Mouse (Mus musculus) midbrain, embryonic 12.5 days (tissue): Measurements from ENCODE around the gene I830077J02Rik. TPM values are rescaled to one million over a fixed set of nuclear protein-coding genes. Genes with fewer than 3 reads are reported as not detected.

Experiments used
- ATAC-seq: fragments of 200-750 bp; cut with Nextera tagmentation; 2 replicates; pipeline ENCODE4 v1.8.0; 2017; ENCODE audit warnings: low read depth, moderate TSS enrichment, moderate library complexity; ENCODE audit not compliant: low FRiP score
- H3K27ac ChIP-seq: fragments of 300-500 bp; sonication (generic); replicated peaks from 2 replicates; pipeline ENCODE4 v1.5.1; 2016; ENCODE audit warnings: mild to moderate bottlenecking
- H3K27me3 ChIP-seq: fragments of 300-500 bp; sonication (generic); 2 replicates; pipeline ENCODE4 v1.6.1; 2016; ENCODE audit warnings: mild to moderate bottlenecking
- H3K36me3 ChIP-seq: fragments of 300-500 bp; sonication (generic); 2 replicates; pipeline ENCODE4 v1.6.1; 2016
- H3K4me1 ChIP-seq: fragments of 300-500 bp; sonication (generic); 2 replicates; pipeline ENCODE4 v1.6.1; 2016
- H3K4me2 ChIP-seq: fragments of 300-500 bp; sonication (generic); replicated peaks from 2 replicates; pipeline ENCODE4 v1.6.1; 2016; ENCODE audit warnings: mild to moderate bottlenecking, moderate library complexity
- H3K4me3 ChIP-seq: fragments of 300-500 bp; sonication (generic); 2 replicates; pipeline ENCODE4 v1.5.1; 2016; ENCODE audit warnings: mild to moderate bottlenecking
- H3K9ac ChIP-seq: fragments of 300-500 bp; sonication (generic); replicated peaks from 2 replicates; pipeline ENCODE4 v1.6.1; 2016; ENCODE audit warnings: mild to moderate bottlenecking, moderate library complexity
- H3K9me3 ChIP-seq: fragments of 300-500 bp; sonication (generic); 2 replicates; pipeline ENCODE4 v1.6.1; 2016; ENCODE audit warnings: mild to moderate bottlenecking
- whole genome bisulfite sequencing: fragments of 180-500 bp; shearing (Covaris S2); methylation state at CpG from one replicate; pipeline ENCODE4 v1.1.7; 2016; 5-methylcytosine and 5-hydroxymethylcytosine counted together
- polyA plus RNA-seq: library from polyadenylated mRNA; unstranded; fragments of >200 nt; fragmentation: Nextera tagmentation; extraction: Ambion mirVana; gene quantifications from 2 replicates; pipeline ENCODE4 v1.2.1, GENCODE M21; 2016

The I830077J02Rik gene
- polyA plus RNA-seq, 1 experiment from 2014 or later = 0.41 TPM

DNA sequence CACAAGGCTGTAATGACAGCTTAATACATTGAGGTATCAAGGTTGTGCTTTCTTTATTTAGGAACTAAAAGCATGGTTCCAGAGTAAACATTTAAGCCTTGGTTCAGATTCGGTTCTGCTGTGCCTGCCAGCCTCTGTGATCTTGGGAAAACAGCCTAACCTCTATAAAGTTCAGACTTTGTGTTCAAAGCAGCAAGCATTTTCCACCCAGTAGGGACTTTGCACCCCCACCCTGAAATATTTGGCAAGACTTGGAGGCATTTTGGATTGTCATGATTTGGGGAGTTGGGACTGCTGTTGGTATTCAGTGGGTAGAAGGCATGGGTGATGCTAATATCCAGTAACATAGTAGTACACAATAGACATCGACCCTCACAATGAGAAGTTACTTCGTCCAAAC is 43.5 kb downstream of the I830077J02Rik start:
- Histone ChIP-seq H3K9ac (no peak overlapping the region), H3K9me3 (no peaks in the 10 kb centered on the region), H3K27me3 (no peaks in the 10 kb centered on the region), H3K4me3 (no peak overlapping the region), H3K4me2 (no peak overlapping the region), H3K36me3 (no peaks in the 10 kb centered on the region), H3K4me1 (no peaks in the 10 kb centered on the region), H3K27ac (no peak overlapping the region)
- ATAC-seq = no peak
- 78% methylated on average over 3 of the region's 3 CpGs for WGBS

- ATAC-seq = no peak
- Histone ChIP-seq H3K9me3 (no peaks in the 10 kb centered on the region), H3K27ac (no peak overlapping the region), H3K4me3 (no peak overlapping the region), H3K4me1 (no peaks in the 10 kb centered on the region), H3K36me3 (no peaks in the 10 kb centered on the region), H3K4me2 (no peak overlapping the region), H3K9ac (no peak overlapping the region), H3K27me3 (no peaks in the 10 kb centered on the region)
- 94% methylated on average over 2 of the region's 2 CpGs for WGBS
Observed at GRCm38 (mm10) chr3:105883111-105883510, 49.4 kb downstream of the I830077J02Rik start.

GRCm38 (mm10) chr3:105882105-105882504 is 50.4 kb downstream of the I830077J02Rik start:
- no peak for ATAC-seq
- Histone ChIP-seq H3K9me3 (no peaks in the 10 kb centered on the region), H3K27ac (no peak overlapping the region), H3K9ac (no peak overlapping the region), H3K4me1 (no peaks in the 10 kb centered on the region), H3K27me3 (no peaks in the 10 kb centered on the region), H3K36me3 (no peaks in the 10 kb centered on the region), H3K4me3 (no peak overlapping the region), H3K4me2 (no peak overlapping the region)
- 92% methylated on average over 7 of the region's 7 CpGs for WGBS

- H3K4me3 ChIP-seq = no peak overlapping the region
- WGBS = 84% methylated on average over 3 of the region's 3 CpGs
- H3K36me3 ChIP-seq = no peaks in the 10 kb centered on the region
- no peak overlapping the region for H3K9ac ChIP-seq
- ATAC-seq = no peak
- no peaks in the 10 kb centered on the region for H3K27me3 ChIP-seq
- H3K9me3 ChIP-seq = no peaks in the 10 kb centered on the region
- H3K27ac ChIP-seq = no peak overlapping the region
- no peak overlapping the region for H3K4me2 ChIP-seq
- H3K4me1 ChIP-seq = no peaks in the 10 kb centered on the region
Observed at GRCm38 (mm10) chr3:105880419-105880818, 52.0 kb downstream of the I830077J02Rik start.

GRCm38 (mm10) chr3:105878751-105879150 is 53.7 kb downstream of the I830077J02Rik start:
- no peak overlapping the region for H3K9ac ChIP-seq
- no peak for ATAC-seq
- 85% methylated on average over 8 of the region's 8 CpGs for WGBS
- no peak overlapping the region for H3K4me2 ChIP-seq
- H3K36me3 ChIP-seq = no peaks in the 10 kb centered on the region
- no peak overlapping the region for H3K4me3 ChIP-seq
- no peaks in the 10 kb centered on the region for H3K4me1 ChIP-seq
- no peaks in the 10 kb centered on the region for H3K9me3 ChIP-seq
- H3K27ac ChIP-seq = no peak overlapping the region
- no peaks in the 10 kb centered on the region for H3K27me3 ChIP-seq

GRCm38 (mm10) chr3:105877919-105878318 is 54.5 kb downstream of the I830077J02Rik start:
- no peak for ATAC-seq
- no peaks in the 10 kb centered on the region for H3K27me3 ChIP-seq
- no peak overlapping the region for H3K4me3 ChIP-seq
- no peaks in the 10 kb centered on the region for H3K36me3 ChIP-seq
- no peak overlapping the region for H3K27ac ChIP-seq
- 86% methylated on average over 2 of the region's 2 CpGs for WGBS
- H3K9ac ChIP-seq = no peak overlapping the region
- no peaks in the 10 kb centered on the region for H3K4me1 ChIP-seq
- no peak overlapping the region for H3K4me2 ChIP-seq
- H3K9me3 ChIP-seq = no peaks in the 10 kb centered on the region

GRCm38 (mm10) chr3:105877252-105877803 is 55.1 kb downstream of the I830077J02Rik start:
- no peak overlapping the region for H3K27ac ChIP-seq
- no peak overlapping the region for H3K4me3 ChIP-seq
- WGBS = 93% methylated on average over 6 of the region's 6 CpGs
- H3K36me3 ChIP-seq = no peaks in the 10 kb centered on the region
- ATAC-seq = no peak
- H3K4me1 ChIP-seq = no peaks in the 10 kb centered on the region; the same call in 1 of the 2 replicates
- no peak overlapping the region for H3K9ac ChIP-seq
- no peaks in the 10 kb centered on the region for H3K27me3 ChIP-seq
- H3K9me3 ChIP-seq = no peaks in the 10 kb centered on the region
- H3K4me2 ChIP-seq = no peak overlapping the region

DNA sequence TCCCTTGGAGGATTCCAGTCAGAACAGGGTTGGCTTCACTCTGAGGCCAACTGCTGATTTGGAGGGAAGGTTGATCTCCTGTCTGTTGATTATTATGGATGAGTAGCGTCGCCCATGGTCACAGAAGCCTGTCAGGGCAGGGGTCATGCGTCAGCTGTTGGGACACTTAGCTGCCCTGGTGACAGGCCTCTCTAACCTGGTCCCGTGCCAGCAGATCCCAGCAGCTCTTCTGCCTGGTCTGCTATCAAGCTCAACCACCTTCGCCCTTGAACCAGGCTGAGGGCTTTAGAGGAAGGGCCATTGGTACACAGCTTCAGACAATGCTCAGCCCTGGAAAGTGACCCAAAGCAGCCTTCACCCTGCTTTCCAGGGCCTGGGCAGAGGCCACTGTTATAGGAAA is 56.4 kb downstream of the I830077J02Rik start:
- Histone ChIP-seq H3K36me3 (no peaks in the 10 kb centered on the region), H3K27ac (no peak overlapping the region), H3K27me3 (no peaks in the 10 kb centered on the region), H3K4me2 (no peak overlapping the region), H3K4me1 (no peaks in the 10 kb centered on the region; the same call in 1 of the 2 replicates), H3K9me3 (no peaks in the 10 kb centered on the region), H3K9ac (no peak overlapping the region), H3K4me3 (no peak overlapping the region)
- WGBS = 72% methylated on average over 5 of the region's 5 CpGs
- no peak for ATAC-seq

Other genes starting within 250 kb of the I830077J02Rik start
- 39.7 and 42.4 TPM in 2 replicates for gene Ddx20, start 245.1 kb downstream of the I830077J02Rik start, polyA plus RNA-seq
- gene Inka2, start 228.1 kb downstream of the I830077J02Rik start, polyA plus RNA-seq = 1.3 and 1.5 TPM in 2 replicates
- gene Rap1a, start 131.3 kb downstream of the I830077J02Rik start, polyA plus RNA-seq = 73.1 and 76.4 TPM in 2 replicates
- gene Adora3, start 61.8 kb downstream of the I830077J02Rik start, polyA plus RNA-seq = 0.12 TPM in 1 of 2 replicates, not detected in the other
- gene Tmigd3, start 61.8 kb downstream of the I830077J02Rik start, polyA plus RNA-seq = not detected in 2 replicates
- 115 and 120 TPM in 2 replicates for gene Wdr77, start 26.7 kb upstream of the I830077J02Rik start, polyA plus RNA-seq
- 477 and 483 TPM in 2 replicates for gene Atp5f1, start 27.4 kb upstream of the I830077J02Rik start, polyA plus RNA-seq
- 3.5 and 4.3 TPM in 2 replicates for gene Ovgp1, start 41.0 kb upstream of the I830077J02Rik start, polyA plus RNA-seq
- 0.34 and 0.71 TPM in 2 replicates for gene Pifo, start 82.0 kb upstream of the I830077J02Rik start, polyA plus RNA-seq
- 0.24 TPM in 1 of 2 replicates, not detected in the other for gene Chil5, start 100.2 kb upstream of the I830077J02Rik start, polyA plus RNA-seq
- gene Chia1, start 180.6 kb upstream of the I830077J02Rik start, polyA plus RNA-seq = 0.14 and 0.35 TPM in 2 replicates
- gene Chil3, start 234.9 kb upstream of the I830077J02Rik start, polyA plus RNA-seq = not detected in 2 replicates